Mouse (Mus musculus) midbrain, embryonic 14.5 days (tissue): ENCODE measurements around the gene Gzmb. TPM values are rescaled to one million over a fixed set of nuclear protein-coding genes. Genes with fewer than 3 reads are reported as not detected.

ENCODE experiments used
- ATAC-seq: fragments of 200-750 bp; cut with Nextera tagmentation; 2 replicates; pipeline ENCODE4 v1.8.0; 2017; ENCODE audit warnings: moderate number of reproducible peaks, moderate library complexity; ENCODE audit not compliant: low FRiP score, low TSS enrichment
- DNase-seq: peaks from one replicate; pipeline ENCODE4 v3.0.0-alpha.2; 2015
- H3K27ac ChIP-seq: fragments of 300-500 bp; sonication (generic); replicated peaks from 2 replicates; pipeline ENCODE4 v1.5.1; 2014; ENCODE audit warnings: mild to moderate bottlenecking, low read depth, low read length, moderate library complexity
- H3K27me3 ChIP-seq: fragments of 300-500 bp; sonication (generic); 2 replicates; pipeline ENCODE4 v1.6.1; 2014; ENCODE audit warnings: low read length, control low read depth, mixed read lengths; ENCODE audit not compliant: control insufficient read depth, insufficient read depth
- H3K36me3 ChIP-seq: fragments of 300-500 bp; sonication (generic); 2 replicates; pipeline ENCODE4 v1.6.1; 2014; ENCODE audit warnings: low read length, control low read depth; ENCODE audit not compliant: control insufficient read depth, insufficient read depth
- H3K4me1 ChIP-seq: fragments of 300-500 bp; sonication (generic); 2 replicates; pipeline ENCODE4 v1.6.1; 2014; ENCODE audit warnings: mild to moderate bottlenecking, antibody characterized with exemption, low read length, control low read depth; ENCODE audit not compliant: control insufficient read depth, insufficient read depth
- H3K4me2 ChIP-seq: fragments of 300-500 bp; sonication (generic); 2 replicates; pipeline ENCODE4 v1.6.1; 2014; ENCODE audit warnings: mild to moderate bottlenecking, low read length, moderate library complexity
- H3K4me3 ChIP-seq: fragments of 300-500 bp; sonication (generic); replicated peaks from 2 replicates; pipeline ENCODE4 v1.5.1; 2014; ENCODE audit warnings: low read depth, low read length
- H3K9ac ChIP-seq: fragments of 300-500 bp; sonication (generic); replicated peaks from 2 replicates; pipeline ENCODE4 v1.6.1; 2014; ENCODE audit warnings: mild to moderate bottlenecking, low read length, moderate library complexity
- H3K9me3 ChIP-seq: fragments of 300-500 bp; sonication (generic); 2 replicates; pipeline ENCODE4 v1.6.1; 2016; ENCODE audit warnings: low read length, control low read depth, mixed read lengths; ENCODE audit not compliant: control insufficient read depth
- WGBS: fragments of 180-500 bp; shearing (Covaris S2); extraction: QIAGEN DNeasy Blood & Tissue Kit; methylation state at CpG from one replicate; pipeline ENCODE4 v1.1.7; 2014; 5-methylcytosine and 5-hydroxymethylcytosine counted together
- polyA plus RNA-seq: library from polyadenylated mRNA; unstranded; fragments of >200 nt; fragmentation: Nextera tagmentation; extraction: Ambion mirVana; gene quantifications from 2 replicates; pipeline ENCODE4 v1.2.1, GENCODE M21; 2014

The Gzmb gene
- polyA plus RNA-seq, 1 experiment from 2014 or later: not detected

DNA sequence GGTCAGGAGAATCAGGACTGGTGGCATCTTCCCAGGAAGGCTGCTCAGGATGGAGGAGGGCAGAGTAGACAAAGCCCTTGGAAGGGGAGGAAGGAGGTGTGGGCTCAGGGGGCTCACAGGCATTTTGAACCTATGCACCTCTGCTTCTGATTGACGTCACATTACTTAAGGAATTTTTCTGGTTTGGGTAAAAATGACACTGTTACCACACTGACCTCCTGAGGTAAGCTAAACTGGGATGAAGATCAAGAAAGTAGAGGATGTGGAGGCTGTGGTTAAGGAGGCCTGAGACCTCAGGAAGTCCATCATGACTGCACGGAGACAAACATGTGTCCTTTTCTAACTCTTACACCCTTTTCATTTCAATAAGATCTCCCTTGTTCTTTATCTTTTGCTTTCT, 27.5 kb downstream of the Gzmb start, which contains the start of gene Gzmc:
Gzmc (minus strand) TSS at position 101 of the 400 bp plus-strand sequence.
- Histone ChIP-seq H3K4me3 (no peak within 1 kb of the TSS), H3K27me3 (no peaks in the 10 kb centered on the region), H3K4me2 (no peak within 1 kb of the TSS), H3K27ac (no peak within 1 kb of the TSS), H3K9ac (no peak within 1 kb of the TSS), H3K36me3 (no peaks in the 10 kb centered on the region), H3K4me1 (no peaks in the 10 kb centered on the region), H3K9me3 (no peaks in the 10 kb centered on the region)
- 82% methylated on average over 2 of the region's 2 CpGs for WGBS
- DNase-seq (no peak), ATAC-seq (no peak)

DNA sequence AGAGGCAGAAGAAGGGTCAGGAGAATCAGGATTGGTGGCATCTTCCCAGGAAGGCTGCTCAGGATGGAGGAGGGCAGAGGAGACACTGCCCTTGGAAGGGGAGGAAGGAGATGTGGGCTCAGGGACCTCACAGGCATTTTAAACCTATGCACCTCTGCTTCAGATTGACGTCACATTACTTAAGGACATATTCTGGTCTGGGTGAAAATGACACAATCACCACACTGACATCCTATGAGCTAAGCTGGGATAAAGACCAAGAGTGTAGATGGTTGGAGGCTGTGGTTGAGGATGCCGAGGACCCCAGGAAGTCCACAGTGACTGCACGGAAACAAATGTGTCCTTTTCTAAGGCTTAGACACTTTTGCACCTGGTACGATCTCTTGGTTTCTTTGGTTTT, 50.7 kb downstream of the Gzmb start, which contains the start of gene Gzmf:
Gzmf (minus strand) TSS at position 101 of the 400 bp plus-strand sequence.
- Histone ChIP-seq H3K9me3 (no peaks in the 10 kb centered on the region), H3K27me3 (no peaks in the 10 kb centered on the region), H3K36me3 (no peaks in the 10 kb centered on the region), H3K4me3 (no peak within 1 kb of the TSS), H3K9ac (no peak within 1 kb of the TSS), H3K27ac (no peak within 1 kb of the TSS), H3K4me1 (no peaks in the 10 kb centered on the region), H3K4me2 (no peak within 1 kb of the TSS)
- ATAC-seq: no peak
- no peak for DNase-seq
- WGBS: 89% methylated on average over 4 of the region's 4 CpGs

Other genes with a start within 250 kb of the Gzmb start
- not detected in 2 replicates for gene Mcpt1, start 244.3 kb downstream of the Gzmb start, polyA plus RNA-seq
- not detected in 2 replicates for gene Mcpt9, start 231.8 kb downstream of the Gzmb start, polyA plus RNA-seq
- not detected in 2 replicates for gene Mcpt2, start 220.2 kb downstream of the Gzmb start, polyA plus RNA-seq
- not detected in 2 replicates for gene Mcpt4, start 199.9 kb downstream of the Gzmb start, polyA plus RNA-seq
- gene Mcpt8, start 177.0 kb downstream of the Gzmb start, polyA plus RNA-seq: not detected in 2 replicates
- not detected in 2 replicates for gene Ctsg, start 159.7 kb downstream of the Gzmb start, polyA plus RNA-seq
- gene Gzme, start 141.6 kb downstream of the Gzmb start, polyA plus RNA-seq: not detected in 2 replicates
- not detected in 2 replicates for gene Gzmd, start 129.7 kb downstream of the Gzmb start, polyA plus RNA-seq
- gene Gzmg, start 102.7 kb downstream of the Gzmb start, polyA plus RNA-seq: not detected in 2 replicates
- gene Gzmn, start 87.7 kb downstream of the Gzmb start, polyA plus RNA-seq: not detected in 2 replicates
- gene Gzmf, start 50.8 kb downstream of the Gzmb start, polyA plus RNA-seq: not detected in 2 replicates
- gene Gzmc, start 27.6 kb downstream of the Gzmb start, polyA plus RNA-seq: not detected in 2 replicates
- 0.37 TPM in 1 of 2 replicates, not detected in the other for gene Atp12a, start 102.8 kb upstream of the Gzmb start, polyA plus RNA-seq
- gene Rnf17, start 140.3 kb upstream of the Gzmb start, polyA plus RNA-seq: 1.2 and 2.4 TPM in 2 replicates